Mouse (Mus musculus) stomach, embryonic 14.5 days (tissue): ENCODE data around the gene Nxt2. TPM values are rescaled to one million over a fixed set of nuclear protein-coding genes. Genes with fewer than 3 reads are reported as not detected.

Experiments used
- ATAC-seq: fragments of 200-750 bp; cut with Nextera tagmentation; 2 replicates; pipeline ENCODE4 v1.8.0; 2017; ENCODE audit warnings: low read depth, moderate TSS enrichment; ENCODE audit not compliant: insufficient number of reproducible peaks, insufficient read depth, low FRiP score
- H3K27ac ChIP-seq: fragments of 300-500 bp; sonication (generic); 2 replicates; pipeline ENCODE4 v1.5.1; 2014; ENCODE audit warnings: mild to moderate bottlenecking, low read length, moderate library complexity, mixed read lengths
- H3K27me3 ChIP-seq: fragments of 300-500 bp; sonication (generic); 2 replicates; pipeline ENCODE4 v1.6.1; 2014; ENCODE audit warnings: low read length, control low read depth, mixed read lengths; ENCODE audit not compliant: control insufficient read depth, insufficient read depth
- H3K36me3 ChIP-seq: fragments of 300-500 bp; sonication (generic); 2 replicates; pipeline ENCODE4 v1.6.1; 2014; ENCODE audit warnings: mild to moderate bottlenecking, control low read depth, low read length, moderate library complexity, mixed read lengths; ENCODE audit not compliant: control insufficient read depth, insufficient read depth
- H3K4me1 ChIP-seq: fragments of 300-500 bp; sonication (generic); 2 replicates; pipeline ENCODE4 v1.6.1; 2014; ENCODE audit warnings: low read length, control low read depth, mixed read lengths; ENCODE audit not compliant: control insufficient read depth, insufficient read depth
- H3K4me2 ChIP-seq: fragments of 300-500 bp; sonication (generic); replicated peaks from 2 replicates; pipeline ENCODE4 v1.6.1; 2014; ENCODE audit warnings: low read depth, low read length, control low read depth
- H3K4me3 ChIP-seq: fragments of 300-500 bp; sonication (generic); 2 replicates; pipeline ENCODE4 v1.5.1; 2014; ENCODE audit warnings: low read depth, low read length, control low read depth
- H3K9ac ChIP-seq: fragments of 300-500 bp; sonication (generic); replicated peaks from 2 replicates; pipeline ENCODE4 v1.6.1; 2014; ENCODE audit warnings: low read depth, mild to moderate bottlenecking, control low read depth, low read length, moderate library complexity, mixed read lengths
- H3K9me3 ChIP-seq: fragments of 300-500 bp; sonication (generic); 2 replicates; pipeline ENCODE4 v1.6.1; 2016; ENCODE audit warnings: low read depth, low read length, control low read depth; ENCODE audit not compliant: control insufficient read depth
- WGBS: fragments of 180-500 bp; shearing (Covaris S2); extraction: QIAGEN DNeasy Blood & Tissue Kit; methylation state at CpG from one replicate; pipeline ENCODE4 v1.1.7; 2014; 5-methylcytosine and 5-hydroxymethylcytosine counted together
- polyA plus RNA-seq: library from polyadenylated mRNA; unstranded; fragments of >200 nt; fragmentation: Nextera tagmentation; extraction: Ambion mirVana; gene quantifications from 2 replicates; pipeline ENCODE4 v1.2.1, GENCODE M21; 2014

Gene Nxt2
- polyA plus RNA-seq: 25.7 and 26.2 TPM in 2 replicates

DNA sequence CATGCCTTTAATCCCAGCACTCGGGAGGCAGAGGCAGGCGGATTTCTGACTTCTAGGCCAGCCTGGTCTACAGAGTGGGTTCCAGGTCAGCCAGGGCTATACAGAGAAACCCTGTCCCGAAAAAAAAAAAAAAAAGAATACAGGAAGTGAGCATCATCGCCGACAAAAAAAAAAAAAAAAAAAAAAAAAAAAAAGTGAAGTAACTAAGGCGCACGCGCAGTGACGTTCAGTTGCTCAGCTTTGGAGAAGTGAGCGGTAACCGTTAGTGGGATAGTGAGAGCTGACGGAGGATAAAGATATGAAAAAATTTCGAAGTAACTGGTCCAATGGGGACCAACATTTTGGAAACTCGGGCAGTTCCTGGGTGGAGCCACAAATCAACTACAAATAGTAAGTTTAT is at the start of gene Nxt2:
Gene Nxt2, plus strand, starts transcription at position 229 of the 400 bp plus-strand sequence.
- Histone ChIP-seq H3K36me3 (no peaks in the 10 kb centered on the region), H3K27me3 (no peaks in the 10 kb centered on the region), H3K4me3 (peak within 1 kb of the TSS; percentile 41), H3K4me1 (no peaks in the 10 kb centered on the region), H3K9me3 (no peaks in the 10 kb centered on the region), H3K27ac (no peak within 1 kb of the TSS), H3K4me2 (peak within 1 kb of the TSS; percentile 36), H3K9ac (no peak within 1 kb of the TSS)
- WGBS: 89% methylated on average over 12 of the region's 14 CpGs
- ATAC-seq: no peak

DNA sequence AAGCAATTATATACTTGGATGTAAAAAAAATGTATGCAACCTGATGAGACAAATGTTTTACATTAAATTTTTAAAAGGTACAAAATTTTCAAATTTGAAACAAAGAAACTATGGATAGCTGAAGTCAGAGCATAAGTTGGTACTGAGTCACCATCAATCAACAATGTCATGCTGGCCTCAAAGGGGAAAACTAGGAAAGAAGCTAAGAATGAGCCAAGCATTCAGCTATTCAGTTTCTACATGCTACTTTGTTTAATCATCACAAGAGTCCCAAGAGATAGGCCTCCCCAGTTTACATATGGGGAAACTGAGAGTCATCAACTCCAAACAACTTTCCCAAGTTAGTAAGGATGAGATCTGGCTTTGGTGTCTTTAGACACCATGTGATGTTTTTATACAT is 49.6 kb upstream of the Nxt2 start:
- no peak overlapping the region for H3K9ac ChIP-seq
- no peak overlapping the region for H3K4me3 ChIP-seq
- no peaks in the 10 kb centered on the region for H3K27me3 ChIP-seq
- H3K4me2 ChIP-seq: no peak overlapping the region
- no peaks in the 10 kb centered on the region for H3K4me1 ChIP-seq
- H3K36me3 ChIP-seq: no peaks in the 10 kb centered on the region
- H3K9me3 ChIP-seq: no peaks in the 10 kb centered on the region
- no peak for ATAC-seq
- H3K27ac ChIP-seq: no peak overlapping the region

GRCm38 (mm10) chrX:142182026-142182425 is 44.5 kb upstream of the Nxt2 start:
- Histone ChIP-seq H3K4me3 (no peak overlapping the region), H3K9ac (no peak overlapping the region), H3K27ac (no peak overlapping the region), H3K27me3 (no peaks in the 10 kb centered on the region), H3K4me2 (no peak overlapping the region), H3K4me1 (no peaks in the 10 kb centered on the region), H3K36me3 (no peaks in the 10 kb centered on the region), H3K9me3 (no peaks in the 10 kb centered on the region)
- 66% methylated on average over 2 of the region's 2 CpGs for WGBS
- no peak for ATAC-seq

DNA sequence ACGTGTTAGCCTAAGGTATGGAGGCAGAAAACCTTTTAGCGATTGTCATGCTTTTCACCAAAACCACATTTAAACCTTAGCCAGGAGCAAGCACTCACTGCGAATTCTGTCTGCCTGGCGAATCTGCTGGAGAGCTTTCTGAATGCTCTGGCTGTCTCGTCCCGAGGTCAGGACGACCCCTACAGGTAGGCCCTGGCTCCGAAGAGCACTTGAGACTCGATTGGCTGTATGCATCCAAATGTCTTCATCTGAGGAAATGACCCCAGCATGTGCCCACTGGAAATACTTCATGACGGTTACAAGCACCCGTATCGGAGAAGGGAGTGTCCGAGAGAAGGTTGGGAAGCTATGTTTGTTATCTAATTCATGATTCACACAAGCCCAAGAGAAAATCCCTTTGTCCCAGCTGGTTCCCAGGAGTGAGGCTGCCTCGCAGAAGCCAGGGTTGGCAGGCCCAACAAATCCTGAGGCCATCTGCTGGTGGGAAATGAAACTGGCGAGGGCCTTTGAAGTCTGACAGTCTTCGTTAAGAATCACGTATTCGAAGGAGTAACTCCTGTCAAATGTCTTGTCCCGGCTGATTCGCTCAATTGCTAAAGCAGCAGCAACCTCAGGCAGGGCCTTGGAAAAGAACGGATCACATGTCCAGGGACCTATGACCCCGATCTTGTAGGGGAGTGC is 37.4 kb upstream of the Nxt2 start:
- Histone ChIP-seq H3K9me3 (no peaks in the 10 kb centered on the region), H3K4me3 (no peak overlapping the region), H3K4me1 (no peaks in the 10 kb centered on the region), H3K27ac (no peak overlapping the region), H3K27me3 (no peaks in the 10 kb centered on the region), H3K36me3 (no peaks in the 10 kb centered on the region), H3K4me2 (no peak overlapping the region), H3K9ac (no peak overlapping the region)
- ATAC-seq: no peak
- 32% methylated on average over 22 of the region's 22 CpGs for WGBS

DNA sequence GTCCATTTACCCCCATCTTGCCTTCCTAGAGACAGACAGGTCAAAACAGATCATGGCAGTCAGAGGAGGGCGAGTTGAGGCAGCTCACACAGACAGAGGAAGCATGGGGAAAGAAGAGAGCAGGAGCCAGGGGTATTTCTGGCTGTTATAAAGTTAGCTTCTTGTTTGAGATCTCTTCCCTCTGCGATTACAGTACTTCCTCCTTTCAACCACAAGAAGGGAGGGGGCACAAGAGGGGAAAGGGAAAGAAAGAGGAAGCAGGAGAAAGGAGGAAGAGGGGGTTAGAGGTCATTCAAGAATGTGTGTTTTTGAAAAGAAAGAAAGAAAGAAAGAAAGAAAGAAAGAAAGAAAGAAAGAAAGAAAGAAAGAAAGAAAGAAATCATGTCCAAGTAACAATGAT is 36.2 kb upstream of the Nxt2 start:
- no peaks in the 10 kb centered on the region for H3K9me3 ChIP-seq
- H3K27me3 ChIP-seq: no peaks in the 10 kb centered on the region
- no peak overlapping the region for H3K4me2 ChIP-seq
- no peak overlapping the region for H3K9ac ChIP-seq
- no peaks in the 10 kb centered on the region for H3K36me3 ChIP-seq
- no peak overlapping the region for H3K27ac ChIP-seq
- WGBS: 78% methylated on average over 2 of the region's 2 CpGs
- H3K4me1 ChIP-seq: no peaks in the 10 kb centered on the region
- ATAC-seq: no peak
- H3K4me3 ChIP-seq: no peak overlapping the region

GRCm38 (mm10) chrX:142194420-142194819 is 32.1 kb upstream of the Nxt2 start:
- H3K27ac ChIP-seq: no peak overlapping the region
- no peaks in the 10 kb centered on the region for H3K27me3 ChIP-seq
- 68% methylated on average over 6 of the region's 6 CpGs for WGBS
- H3K4me1 ChIP-seq: no peaks in the 10 kb centered on the region
- ATAC-seq: no peak
- no peak overlapping the region for H3K9ac ChIP-seq
- no peak overlapping the region for H3K4me2 ChIP-seq
- no peak overlapping the region for H3K4me3 ChIP-seq
- no peaks in the 10 kb centered on the region for H3K9me3 ChIP-seq
- H3K36me3 ChIP-seq: no peaks in the 10 kb centered on the region

- H3K27me3 ChIP-seq: no peaks in the 10 kb centered on the region
- H3K36me3 ChIP-seq: no peaks in the 10 kb centered on the region
- no peak overlapping the region for H3K4me3 ChIP-seq
- no peaks in the 10 kb centered on the region for H3K4me1 ChIP-seq
- WGBS: 61% methylated on average over 1 of the region's 1 CpGs
- H3K9ac ChIP-seq: no peak overlapping the region
- H3K4me2 ChIP-seq: no peak overlapping the region
- H3K9me3 ChIP-seq: no peaks in the 10 kb centered on the region
- no peak overlapping the region for H3K27ac ChIP-seq
- ATAC-seq: no peak
Measured at GRCm38 (mm10) chrX:142195551-142195950, 31.0 kb upstream of the Nxt2 start.

DNA sequence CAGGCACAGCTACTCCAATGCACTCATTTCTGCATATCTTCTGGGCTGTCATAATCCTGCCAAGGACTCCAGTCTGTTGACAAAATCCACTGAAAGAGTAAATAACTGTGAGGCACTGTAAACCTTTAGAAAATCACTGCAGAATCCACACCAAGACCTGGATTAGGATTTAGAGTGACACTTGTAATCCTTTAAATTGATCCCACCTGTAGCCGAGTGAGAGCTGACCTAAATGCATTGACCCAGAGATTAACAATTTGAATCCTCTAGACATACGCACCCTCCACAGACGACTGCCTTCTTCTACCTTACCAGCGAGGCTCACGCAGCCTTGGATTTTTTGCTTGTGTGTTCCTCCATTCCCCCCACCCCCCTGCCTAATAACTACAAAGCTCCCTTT is 29.7 kb upstream of the Nxt2 start, which contains the start of gene Gucy2f:
Gene Gucy2f, minus strand, starts transcription at position 101 of the 400 bp plus-strand sequence.
- no peaks in the 10 kb centered on the region for H3K27me3 ChIP-seq
- no peak within 1 kb of the TSS for H3K27ac ChIP-seq
- no peak for ATAC-seq
- 28% methylated on average over 5 of the region's 5 CpGs for WGBS
- no peaks in the 10 kb centered on the region for H3K36me3 ChIP-seq
- H3K4me3 ChIP-seq: no peak within 1 kb of the TSS
- no peaks in the 10 kb centered on the region for H3K4me1 ChIP-seq
- no peak within 1 kb of the TSS for H3K4me2 ChIP-seq
- no peak within 1 kb of the TSS for H3K9ac ChIP-seq
- no peaks in the 10 kb centered on the region for H3K9me3 ChIP-seq

DNA sequence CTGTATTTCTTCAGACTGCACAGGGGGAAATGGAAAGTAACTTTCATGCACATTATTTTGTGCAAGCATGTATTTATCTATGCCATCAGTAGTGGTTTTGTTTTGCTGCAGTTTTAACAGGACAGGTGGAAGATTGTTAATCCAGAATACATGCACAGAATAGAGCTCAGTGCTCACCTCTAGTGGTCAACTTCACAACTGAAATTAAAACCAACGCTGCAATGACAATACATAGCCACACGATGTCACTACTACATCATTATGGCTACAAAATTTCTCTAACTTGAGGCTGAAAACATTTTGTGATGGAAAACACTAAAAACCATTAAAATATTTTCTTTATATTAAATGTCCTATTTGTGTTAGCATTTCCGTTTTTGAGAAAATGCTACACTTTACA is 26.3 kb upstream of the Nxt2 start:
- Histone ChIP-seq H3K4me1 (no peaks in the 10 kb centered on the region), H3K27me3 (no peaks in the 10 kb centered on the region), H3K36me3 (no peaks in the 10 kb centered on the region), H3K4me3 (no peak overlapping the region), H3K9ac (no peak overlapping the region), H3K27ac (no peak overlapping the region), H3K9me3 (no peaks in the 10 kb centered on the region), H3K4me2 (no peak overlapping the region)
- ATAC-seq: no peak
- 10% methylated on average over 3 of the region's 3 CpGs for WGBS
